Mouse (Mus musculus) frontal cortex, adult (tissue): ENCODE results near the gene 4933405L10Rik.

Experiments
- ATAC-seq: cut with Nextera tagmentation; 2 replicates; pipeline ENCODE4 v1.9.2; 2017; ENCODE audit warnings: mild to moderate bottlenecking, moderate library complexity, mixed read lengths; ENCODE audit not compliant: low TSS enrichment

Gene 4933405L10Rik

DNA sequence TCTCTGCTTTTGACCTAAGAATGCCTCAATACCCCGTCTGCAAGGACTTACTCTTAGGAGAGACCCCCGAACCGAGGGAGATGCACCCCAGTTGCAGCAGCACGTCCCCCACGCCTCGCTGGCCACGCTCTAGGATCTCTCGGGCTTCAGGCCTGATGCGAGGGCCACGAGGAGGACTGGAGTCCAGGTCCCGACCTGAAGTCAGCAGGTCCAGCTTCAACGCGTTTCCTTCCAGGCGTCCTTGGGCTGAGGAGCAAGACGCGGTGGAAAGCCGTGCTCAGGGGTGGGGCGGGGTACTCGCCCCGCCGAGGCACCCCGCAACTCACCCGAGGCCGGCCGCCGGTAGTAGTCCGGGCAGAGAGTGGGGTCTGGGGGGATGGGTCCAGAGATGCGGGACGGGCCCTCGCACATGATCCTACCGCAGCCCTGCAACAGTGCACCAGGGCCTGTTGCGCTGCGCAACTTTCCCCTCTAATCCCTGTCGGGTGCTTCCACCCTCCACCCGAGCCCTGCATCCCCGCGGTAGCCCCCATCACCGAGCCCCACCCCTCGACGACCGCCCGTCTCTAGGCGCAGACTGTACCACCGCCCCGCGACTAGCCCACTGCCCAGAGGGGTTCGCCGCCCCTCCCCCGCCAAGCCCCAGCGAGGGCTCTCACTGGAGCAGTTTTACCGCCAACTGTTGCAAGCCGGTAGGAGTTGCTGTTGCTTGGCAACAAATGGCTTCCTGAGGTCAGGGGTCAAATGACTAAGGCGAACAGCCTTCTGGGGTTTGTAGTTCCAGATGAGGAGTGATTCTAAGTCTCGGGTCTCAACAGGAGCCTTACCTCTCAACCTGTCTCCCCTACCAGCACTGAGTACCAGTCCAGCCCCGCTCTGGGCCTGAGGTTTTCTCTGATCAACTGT lies at the start of gene 4933405L10Rik, which contains the start of gene Enkd1:
TSS of gene 4933405L10Rik (plus strand) at position 158 of the 906 bp plus-strand sequence.
TSS of gene Enkd1 (minus strand) at position 713 of the 906 bp plus-strand sequence.
- peak; percentile 83 for ATAC-seq

DNA sequence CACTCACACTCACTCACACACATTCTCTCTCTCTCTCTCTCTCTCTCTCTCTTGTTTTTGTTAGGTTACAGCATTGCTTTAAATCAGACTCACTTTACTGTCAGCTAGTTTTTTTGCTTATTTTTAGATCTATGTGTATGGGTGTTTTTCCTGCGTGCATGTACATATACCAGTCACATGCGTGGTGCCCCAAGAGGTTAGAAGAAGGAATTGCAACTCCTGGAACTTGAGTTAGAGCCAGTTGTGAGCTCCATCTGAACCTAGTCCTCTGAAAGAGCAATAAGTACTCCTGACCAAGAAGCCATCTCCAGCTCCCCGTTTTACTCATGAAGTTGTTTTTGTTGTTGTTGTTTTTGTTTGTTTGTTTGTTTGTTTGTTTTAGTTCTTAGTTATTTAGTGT lies 46.3 kb upstream of the 4933405L10Rik start:
- peak; percentile 41; the same call in 1 of the 2 replicates for ATAC-seq

DNA sequence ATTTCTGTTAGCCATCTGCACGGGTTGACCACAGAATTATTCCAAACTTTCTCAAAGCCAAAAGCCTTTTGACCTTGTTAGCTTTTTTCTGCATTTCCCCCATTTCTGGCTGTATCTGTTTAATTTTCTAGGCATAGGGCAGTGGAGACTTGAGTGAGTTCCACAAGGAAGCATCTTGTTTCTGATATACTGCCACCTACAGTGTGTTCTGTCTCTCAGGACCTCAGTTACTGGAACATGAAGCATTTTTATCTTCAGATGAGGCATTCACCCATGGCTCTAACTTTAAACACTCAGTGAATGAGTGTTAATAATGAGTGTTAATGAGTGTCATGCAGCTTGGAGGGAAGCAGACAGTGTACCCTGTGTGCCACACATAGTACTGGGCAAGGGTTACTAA lies 29.6 kb upstream of the 4933405L10Rik start:
- ATAC-seq: peak; percentile 68; the same call in 1 of the 2 replicates

DNA sequence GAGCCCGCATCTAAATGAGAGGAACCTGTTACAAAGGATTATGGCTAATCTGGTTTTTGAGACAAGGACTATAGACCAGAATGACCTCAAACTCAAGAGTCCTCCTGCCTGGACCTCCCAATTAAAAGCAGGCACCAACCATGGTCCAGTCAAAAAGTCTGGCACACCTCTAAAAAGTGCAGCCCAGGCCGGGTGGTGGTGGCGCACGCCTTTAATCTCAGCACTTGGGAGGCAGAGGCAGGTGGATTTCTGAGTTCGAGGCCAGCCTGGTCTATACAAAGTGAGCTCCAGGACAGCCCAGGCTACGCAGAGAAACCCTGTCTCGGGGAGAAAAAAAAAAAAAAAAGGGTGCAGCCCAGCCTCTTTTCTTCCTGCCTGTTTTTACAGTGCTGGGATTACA lies 22.1 kb upstream of the 4933405L10Rik start:
- no peak for ATAC-seq

DNA sequence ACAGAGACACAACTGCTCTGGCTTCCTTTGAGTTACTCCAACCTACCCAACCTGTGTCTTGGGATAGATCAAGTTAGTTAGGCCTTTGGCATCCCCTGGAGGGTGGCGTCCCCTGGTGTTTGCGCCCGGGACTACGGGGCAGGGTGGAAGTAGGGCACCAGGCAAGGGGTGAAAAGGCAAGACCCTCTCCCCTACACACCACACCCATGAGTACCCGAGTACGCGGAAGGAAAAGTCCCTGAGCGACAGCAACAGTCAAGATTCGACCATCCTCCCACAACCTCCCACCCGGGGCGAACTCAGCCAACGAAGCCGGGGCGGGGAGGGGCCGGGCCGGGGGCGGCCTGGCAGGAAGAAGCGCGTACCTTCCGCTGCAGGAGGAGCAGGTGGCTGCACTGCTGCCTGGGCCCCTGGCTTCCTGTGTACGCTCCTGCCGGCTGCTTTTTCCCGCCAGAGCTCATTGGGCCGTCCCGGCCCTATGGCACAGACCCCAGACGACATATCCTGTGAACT lies 21.6 kb upstream of the 4933405L10Rik start, which contains the start of gene Carmil2:
TSS of gene Carmil2 (plus strand) at position 479 of the 513 bp plus-strand sequence.
- peak; percentile 27; the same call in 1 of the 2 replicates for ATAC-seq

DNA sequence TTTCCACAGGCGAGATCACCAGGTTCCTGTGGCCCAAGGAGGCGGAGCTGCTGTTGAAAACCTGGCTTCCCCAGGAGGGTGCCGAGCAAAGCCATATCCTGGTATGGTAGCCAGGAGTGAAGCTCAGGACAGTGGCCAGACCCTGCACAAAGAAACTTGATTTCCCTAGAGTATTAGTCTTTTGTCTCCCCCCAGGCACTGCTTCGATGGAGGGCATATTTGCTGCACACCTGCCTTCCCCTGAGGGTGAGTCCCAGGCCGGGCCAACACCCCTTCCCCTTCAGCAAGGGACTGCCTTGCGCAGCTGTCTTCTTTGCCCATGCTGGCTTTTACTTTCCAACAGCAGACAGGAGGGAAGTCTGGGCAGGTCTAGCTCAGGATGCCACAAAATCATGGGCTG lies 20.9 kb upstream of the 4933405L10Rik start:
- ATAC-seq: no peak

DNA sequence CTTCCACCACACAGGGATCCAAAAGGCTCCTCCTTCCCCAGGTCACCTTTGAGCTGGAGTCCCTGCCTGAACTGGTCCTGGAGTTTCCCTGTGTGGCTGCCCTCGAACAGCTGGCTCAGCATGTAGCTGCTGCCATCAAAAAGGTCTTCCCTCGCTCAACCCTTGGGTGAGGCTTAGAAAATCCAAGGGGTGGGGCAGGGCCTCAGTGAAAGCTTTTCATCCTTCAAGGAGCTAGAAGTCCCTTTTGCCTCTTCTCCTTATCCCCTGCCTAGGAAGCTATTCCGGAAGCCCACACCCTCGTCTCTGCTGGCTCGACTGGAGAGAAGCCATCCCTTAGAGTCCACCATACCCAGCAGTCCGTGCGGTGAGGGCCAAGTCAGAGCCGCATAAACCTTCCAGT lies 19.9 kb upstream of the 4933405L10Rik start:
- ATAC-seq: no peak

DNA sequence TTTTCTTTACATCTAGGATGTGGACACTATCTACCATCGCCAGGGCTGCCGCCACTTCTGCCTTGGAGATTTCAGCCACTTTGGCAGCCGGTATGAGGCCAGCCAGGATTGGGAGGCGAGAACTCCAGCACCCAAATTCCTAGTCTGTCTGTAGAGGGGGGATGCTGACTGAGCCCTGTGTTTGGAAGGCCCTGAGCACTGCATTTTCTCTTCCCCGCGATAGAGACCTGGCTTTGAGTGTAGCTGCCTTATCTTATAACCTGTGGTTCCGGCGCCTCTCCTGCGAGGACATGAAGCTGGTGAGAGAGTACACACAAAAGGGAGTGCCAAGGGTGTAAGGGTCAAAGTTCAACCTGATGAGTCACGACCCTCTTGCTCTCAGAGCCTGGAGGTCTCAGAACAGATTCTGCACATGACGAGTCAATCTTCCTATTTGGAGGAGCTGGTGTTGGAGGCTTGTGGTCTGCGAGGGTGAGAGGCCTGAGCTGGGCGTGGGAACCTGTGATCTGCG lies 19.2 kb upstream of the 4933405L10Rik start:
- ATAC-seq: no peak

DNA sequence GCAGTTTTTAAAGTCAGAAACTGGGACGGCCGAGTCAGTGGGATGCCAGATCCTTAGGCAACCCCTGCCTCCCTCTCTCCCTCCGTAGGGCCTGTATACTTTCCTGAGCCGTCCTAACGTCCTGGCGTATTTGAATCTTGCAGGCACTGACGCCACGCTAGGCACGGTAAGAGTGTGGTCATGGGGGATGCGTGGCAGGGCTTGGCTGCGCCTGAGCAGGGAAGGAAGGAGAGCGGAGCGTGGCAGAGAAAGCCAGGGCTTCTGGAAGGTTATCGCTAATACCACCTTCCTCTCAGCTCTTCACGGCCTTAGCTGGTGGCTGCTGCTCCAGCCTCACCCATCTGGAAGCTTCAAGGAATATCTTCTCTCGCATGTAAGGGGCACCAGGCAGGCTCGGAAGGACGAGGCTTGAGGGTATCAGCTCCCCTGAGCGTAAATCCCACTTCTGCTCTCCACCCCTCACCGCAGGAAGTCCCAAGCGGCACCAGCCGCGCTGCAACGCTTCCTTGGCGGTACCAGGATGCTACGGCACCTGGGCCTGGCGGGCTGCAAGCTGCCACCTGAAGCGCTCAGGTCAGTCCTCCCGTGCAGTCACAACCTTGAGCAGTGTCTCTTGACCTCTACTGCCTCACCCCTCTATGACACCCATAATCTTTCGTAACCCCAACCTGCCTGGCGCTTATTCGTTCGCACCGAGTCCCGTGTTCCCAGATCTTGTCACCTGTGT lies 18.0 kb upstream of the 4933405L10Rik start:
- no peak for ATAC-seq

DNA sequence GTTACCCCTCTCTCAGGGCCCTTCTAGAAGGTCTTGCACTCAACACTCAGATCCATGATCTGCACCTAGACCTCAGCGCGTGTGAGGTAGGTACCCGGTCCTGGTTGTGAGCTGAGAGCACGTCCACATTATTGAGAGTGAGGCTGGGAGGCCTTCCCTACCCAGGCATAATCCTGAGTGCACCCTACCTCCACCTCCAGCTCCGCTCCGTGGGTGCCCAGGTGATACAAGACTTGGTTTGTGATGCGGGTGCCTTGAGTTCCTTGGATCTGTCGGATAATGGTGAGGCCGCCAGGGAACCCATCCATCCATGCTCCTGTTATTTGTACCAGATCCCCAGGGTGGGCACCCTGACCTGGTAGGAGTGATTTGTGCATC lies 17.5 kb upstream of the 4933405L10Rik start:
- no peak for ATAC-seq

DNA sequence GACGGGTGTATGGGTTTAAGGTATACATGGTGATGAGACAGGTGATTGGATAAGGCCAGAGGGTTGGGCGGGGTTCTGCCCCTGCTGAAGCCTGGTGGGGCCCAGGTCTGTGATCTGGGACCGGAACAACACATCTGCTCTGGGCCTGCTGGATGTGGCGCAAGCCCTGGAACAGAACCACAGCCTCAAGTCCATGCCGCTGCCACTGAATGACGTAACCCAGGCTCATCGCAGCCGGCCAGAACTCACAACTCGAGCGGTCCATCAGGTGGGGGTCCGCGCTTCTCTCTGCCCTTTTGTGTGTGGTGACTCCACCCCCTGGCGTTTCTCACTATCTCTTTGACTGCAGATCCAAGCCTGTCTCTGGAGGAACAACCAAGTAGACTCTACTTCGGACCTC lies 16.5 kb upstream of the 4933405L10Rik start:
- no peak for ATAC-seq

DNA sequence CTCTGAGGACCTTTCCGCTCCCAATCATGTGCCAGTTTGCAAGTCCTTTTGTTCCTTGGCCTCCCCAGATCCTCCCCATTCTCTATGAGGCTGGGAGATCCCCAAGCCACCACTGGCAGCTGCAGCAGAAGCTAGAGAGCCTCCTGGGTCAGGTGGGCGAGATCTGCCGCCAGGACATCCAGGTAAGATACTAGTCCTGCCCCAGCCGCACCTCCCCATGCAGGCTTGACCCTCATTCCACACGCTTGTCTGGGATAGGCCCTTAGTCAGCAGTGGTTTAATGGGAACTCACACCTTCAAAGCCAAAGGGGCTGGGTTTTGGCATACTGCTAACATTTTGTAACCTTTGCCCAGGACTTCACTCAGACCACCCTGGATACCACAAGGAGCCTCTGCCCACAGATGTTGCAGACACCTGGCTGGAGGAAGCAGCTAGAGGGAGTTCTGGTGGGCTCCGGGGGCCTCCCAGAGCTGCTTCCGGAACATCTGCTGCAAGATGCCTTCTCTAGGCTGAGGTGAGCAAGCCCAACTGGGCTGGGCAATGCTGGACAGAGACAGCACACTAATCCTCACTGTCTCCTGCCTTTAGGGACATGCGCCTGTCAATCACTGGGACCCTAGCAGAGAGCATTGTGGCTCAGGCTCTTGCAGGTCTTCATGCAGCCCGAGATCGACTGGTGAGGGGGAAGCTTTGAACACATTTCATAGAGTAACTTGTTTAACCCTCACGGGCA lies 14.8 kb upstream of the 4933405L10Rik start:
- ATAC-seq: no peak

DNA sequence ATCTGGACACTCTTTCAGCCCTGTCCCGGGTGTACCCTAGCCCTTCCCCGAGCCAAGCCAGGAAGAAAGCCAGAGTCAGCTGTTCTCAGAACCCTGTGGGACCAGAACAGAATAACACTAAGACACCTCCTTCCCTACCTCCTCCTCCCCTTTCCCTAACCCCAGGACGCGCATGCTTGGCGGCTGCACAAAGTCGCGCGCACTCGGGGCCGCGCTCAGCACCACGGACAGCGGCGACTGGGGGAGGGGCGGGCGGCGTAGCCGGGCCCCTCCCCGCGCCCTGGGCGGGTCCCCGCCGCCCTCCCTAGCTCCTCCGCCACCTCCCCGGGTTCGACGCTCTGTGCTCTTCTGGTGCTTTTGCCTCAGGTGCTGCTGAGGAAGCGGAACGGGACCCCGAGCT lies 13.8 kb upstream of the 4933405L10Rik start:
- peak; percentile 75 for ATAC-seq

DNA sequence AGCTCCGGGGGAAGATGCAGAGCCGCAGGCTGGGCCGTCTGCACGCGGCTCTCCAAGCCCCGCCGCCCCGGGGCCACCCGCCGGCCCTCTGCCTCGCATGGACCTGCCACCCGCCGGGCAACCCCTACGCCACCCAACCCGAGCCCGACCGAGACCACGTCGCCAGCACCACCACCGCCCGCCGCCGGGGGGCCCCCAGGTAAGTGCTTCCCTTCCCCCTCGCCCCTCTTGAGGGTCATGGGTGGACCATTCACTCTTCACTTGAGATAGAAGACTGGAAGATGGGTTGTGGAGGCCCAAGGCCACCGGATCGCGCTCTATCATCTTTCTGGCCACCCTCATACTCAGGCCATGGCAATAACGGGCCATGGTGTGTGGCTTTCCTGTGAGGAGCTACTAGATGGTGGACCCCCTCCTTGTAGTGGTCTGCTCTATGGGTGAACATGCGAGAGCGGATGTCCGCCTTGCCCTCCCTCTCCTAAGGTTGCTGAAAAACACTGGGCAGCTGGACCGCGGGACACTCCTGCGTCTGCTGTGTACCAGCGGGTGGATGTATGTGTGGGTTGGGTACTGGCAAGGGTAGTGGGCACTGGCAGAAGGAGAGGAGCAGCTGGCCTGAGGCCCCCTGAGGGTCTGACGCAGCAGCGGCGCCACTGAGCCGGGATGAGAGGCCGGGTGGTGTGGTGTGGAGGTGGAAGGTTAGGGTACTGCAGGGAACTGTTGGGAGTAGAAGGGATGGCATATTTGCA lies 13.2 kb upstream of the 4933405L10Rik start:
- peak; percentile 23 for ATAC-seq

DNA sequence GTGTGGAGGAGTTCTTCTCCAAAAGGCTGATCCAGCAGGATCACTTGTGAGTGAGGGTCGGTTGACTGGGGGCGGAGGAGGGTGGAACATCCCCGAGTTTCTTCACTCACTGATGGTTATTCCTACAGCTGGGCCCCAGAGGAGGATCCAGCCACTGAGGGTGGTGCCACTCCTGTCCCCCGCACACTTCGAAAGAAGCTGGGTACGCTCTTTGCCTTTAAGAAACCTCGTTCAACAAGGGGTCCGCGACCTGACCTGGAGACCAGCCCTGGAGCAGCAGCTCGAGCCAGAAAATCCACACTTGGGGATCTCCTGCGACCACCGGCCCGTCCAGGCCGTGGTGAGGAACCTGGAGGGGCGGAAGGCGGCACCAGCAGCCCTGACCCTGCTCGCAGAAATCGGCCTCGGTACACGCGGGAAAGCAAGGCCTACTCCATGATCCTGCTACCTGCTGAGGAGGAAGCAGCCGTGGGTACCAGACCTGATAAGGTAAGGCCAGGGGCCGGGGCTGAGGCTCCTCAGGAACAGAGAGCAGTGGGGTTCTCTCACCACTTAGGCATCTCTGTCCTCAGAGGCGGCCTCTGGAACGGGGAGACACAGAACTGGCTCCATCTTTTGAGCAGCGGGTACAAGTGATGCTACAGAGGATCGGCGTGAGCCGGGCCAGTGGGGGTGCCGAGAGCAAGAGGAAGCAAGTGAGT lies 12.2 kb upstream of the 4933405L10Rik start:
- no peak for ATAC-seq

DNA sequence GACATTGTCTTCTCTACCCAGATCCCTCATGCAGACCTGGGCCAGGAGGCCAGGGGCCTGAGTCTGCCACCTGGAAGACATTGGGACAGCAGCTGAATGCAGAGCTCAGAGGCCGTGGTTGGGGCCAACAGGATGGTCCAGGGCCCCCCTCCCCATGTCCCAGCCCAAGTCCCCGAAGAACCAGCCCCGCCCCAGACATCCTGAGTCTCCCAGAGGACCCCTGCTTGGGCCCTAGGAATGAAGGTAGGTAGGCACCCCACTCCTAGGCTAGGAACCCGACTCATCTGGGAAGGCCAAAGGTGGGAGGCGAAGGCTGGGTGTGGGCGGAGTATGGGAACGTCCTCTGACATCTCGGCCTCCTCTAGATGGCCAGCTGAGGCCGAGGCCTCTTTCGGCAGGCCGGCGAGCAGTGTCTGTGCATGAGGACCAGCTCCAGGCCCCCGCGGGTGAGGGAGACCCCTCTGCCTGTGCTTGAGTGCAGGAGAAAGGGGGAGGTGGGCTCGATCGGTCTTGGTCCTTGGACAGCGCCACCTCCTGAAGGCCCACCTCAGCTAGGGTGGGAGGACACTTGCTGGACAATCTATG lies 10.2 kb upstream of the 4933405L10Rik start:
- ATAC-seq: no peak

DNA sequence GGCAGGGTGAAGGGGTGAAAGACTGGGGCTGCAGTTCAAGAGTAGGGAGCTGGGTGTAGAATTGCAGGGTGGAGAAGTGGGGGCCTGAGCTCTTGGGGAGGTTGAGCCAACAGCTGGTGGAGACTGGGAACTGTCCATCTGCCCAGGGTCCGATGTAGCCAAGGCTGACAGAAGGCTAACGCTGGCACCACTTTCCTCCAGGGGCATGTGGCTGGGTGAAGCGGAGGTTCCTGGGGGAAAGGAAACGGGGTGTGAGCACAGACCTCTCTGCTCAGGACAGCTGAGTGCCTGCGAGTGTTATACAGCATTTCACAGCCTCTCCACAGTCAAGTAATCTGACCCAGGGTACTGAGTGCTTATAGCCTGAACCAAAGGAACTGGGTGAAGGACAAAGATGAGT lies 8.7 kb upstream of the 4933405L10Rik start:
- no peak for ATAC-seq

DNA sequence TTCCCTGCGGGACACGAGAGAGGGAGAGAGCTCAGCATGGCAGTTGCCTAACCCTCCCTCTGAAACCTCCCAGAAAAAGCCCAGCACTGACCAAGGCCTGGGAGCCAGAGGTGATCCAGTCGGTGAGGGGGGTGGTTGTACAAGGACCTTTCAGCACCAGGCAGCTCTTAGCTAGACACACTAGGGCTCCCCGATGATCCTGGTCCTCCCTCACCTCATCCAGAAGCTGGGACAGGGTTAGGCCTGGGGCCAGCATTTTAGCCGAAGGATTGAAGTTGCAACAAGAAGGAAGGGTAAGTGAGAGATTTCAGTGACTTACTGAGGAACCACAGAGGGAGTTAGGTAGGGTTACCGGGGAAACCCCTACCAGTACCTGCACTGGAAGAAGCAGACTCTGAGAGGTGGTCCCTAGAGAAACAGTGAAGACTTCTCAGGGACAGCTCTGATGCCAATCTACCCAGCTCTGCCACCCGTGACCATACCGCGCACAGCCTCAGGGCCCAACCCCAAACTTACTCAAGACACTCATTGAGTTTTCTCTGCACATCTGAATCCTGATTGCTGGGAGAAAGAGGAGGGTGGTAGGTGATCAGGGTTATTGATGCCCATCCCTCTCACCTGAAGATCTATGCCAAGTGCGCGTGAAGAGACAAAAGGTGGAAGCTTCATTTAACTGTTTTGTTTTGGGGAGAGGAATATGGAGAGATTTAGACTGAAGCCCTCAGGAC lies 7.8 kb upstream of the 4933405L10Rik start:
- ATAC-seq: no peak

DNA sequence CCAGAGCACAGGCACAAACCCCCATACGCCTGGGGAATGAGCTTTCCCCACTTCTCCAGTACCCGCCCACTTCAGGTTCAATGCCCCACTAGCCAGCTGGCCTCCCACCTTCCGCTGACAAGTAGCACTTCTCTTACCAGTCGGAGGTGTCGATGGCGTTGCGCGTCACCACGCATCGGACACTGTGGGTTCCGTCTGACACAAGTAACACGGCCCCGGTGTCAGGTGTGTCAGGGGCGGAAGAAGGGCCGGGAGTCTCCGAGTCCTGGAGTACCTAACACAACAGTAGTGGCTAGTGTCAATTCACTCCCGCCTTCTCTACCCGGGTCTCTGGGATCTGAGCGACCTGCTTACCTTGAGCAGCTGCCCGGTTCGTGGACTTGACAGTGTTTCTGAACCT lies 6.9 kb upstream of the 4933405L10Rik start:
- ATAC-seq: peak; percentile 31
